Mouse (Mus musculus): ENCODE results near the gene Kcnj12. TPM values are rescaled to one million over a fixed set of nuclear protein-coding genes. Genes with fewer than 3 reads are reported as not detected.

The Kcnj12 gene
- polyA plus RNA-seq, 1 experiment, result 1.5 TPM

GRCm38 (mm10) chr11:61081624-61082023 is 59.3 kb downstream of the Kcnj12 start:
- TF ChIP-seq POLR2A (IDR thresholded peaks at IDR 0.05; ENCODE audit: insufficient read depth, low read length) (no peak), CTCF (IDR thresholded peaks at IDR 0.05; ENCODE audit: low read depth, low read length) (no peak), EP300 (IDR thresholded peaks at IDR 0.05; ENCODE audit: insufficient read depth, low read depth, low read length) (no peak)
- Histone ChIP-seq H3K4me3 (ENCODE audit: low read depth, low read length) (no peak overlapping the region), H3K27me3 (ENCODE audit: control insufficient read depth, insufficient read depth, low read length, poor library complexity, severe bottlenecking) (no peaks in the 10 kb centered on the region), H3K9ac (ENCODE audit: low read depth, poor library complexity, severe bottlenecking) (no peak overlapping the region), H3K36me3 (ENCODE audit: control insufficient read depth, insufficient read depth, low read length, poor library complexity, severe bottlenecking) (no peaks in the 10 kb centered on the region), H3K9me3 (replicated peaks; ENCODE audit: control insufficient read depth, insufficient read depth, low read length, poor library complexity, severe bottlenecking) (no peaks in the 10 kb centered on the region), H3K27ac (ENCODE audit: insufficient read depth, low read length) (no peak overlapping the region), H3K4me1 (ENCODE audit: control insufficient read depth, insufficient read depth, low read length) (no peaks in the 10 kb centered on the region)

- H3K9ac ChIP-seq (ENCODE audit: low read depth, poor library complexity, severe bottlenecking), result no peak overlapping the region
- H3K27ac ChIP-seq (ENCODE audit: insufficient read depth, low read length), result no peak overlapping the region
- no peaks in the 10 kb centered on the region for H3K36me3 ChIP-seq (ENCODE audit: control insufficient read depth, insufficient read depth, low read length, poor library complexity, severe bottlenecking)
- TF ChIP-seq CTCF (IDR thresholded peaks at IDR 0.05; ENCODE audit: low read depth, low read length), result no peak
- TF ChIP-seq POLR2A (IDR thresholded peaks at IDR 0.05; ENCODE audit: insufficient read depth, low read length), result no peak
- TF ChIP-seq EP300 (IDR thresholded peaks at IDR 0.05; ENCODE audit: insufficient read depth, low read depth, low read length), result no peak
- H3K4me1 ChIP-seq (ENCODE audit: control insufficient read depth, insufficient read depth, low read length), result no peaks in the 10 kb centered on the region
- no peak overlapping the region for H3K4me3 ChIP-seq (ENCODE audit: low read depth, low read length)
- H3K9me3 ChIP-seq (replicated peaks; ENCODE audit: control insufficient read depth, insufficient read depth, low read length, poor library complexity, severe bottlenecking), result no peaks in the 10 kb centered on the region
- H3K27me3 ChIP-seq (ENCODE audit: control insufficient read depth, insufficient read depth, low read length, poor library complexity, severe bottlenecking), result no peaks in the 10 kb centered on the region; the same call in 1 of the 2 replicates
These were observed 67.8 kb downstream of the Kcnj12 start for GRCm38 (mm10) chr11:61090195-61090594.

- Histone ChIP-seq H3K9me3 (replicated peaks; ENCODE audit: control insufficient read depth, insufficient read depth, low read length, poor library complexity, severe bottlenecking) (no peaks in the 10 kb centered on the region), H3K27me3 (ENCODE audit: control insufficient read depth, insufficient read depth, low read length, poor library complexity, severe bottlenecking) (no peaks in the 10 kb centered on the region; the same call in none of the 2 replicates), H3K36me3 (ENCODE audit: control insufficient read depth, insufficient read depth, low read length, poor library complexity, severe bottlenecking) (no peaks in the 10 kb centered on the region), H3K4me1 (ENCODE audit: control insufficient read depth, insufficient read depth, low read length) (no peaks in the 10 kb centered on the region), H3K27ac (ENCODE audit: insufficient read depth, low read length) (no peak overlapping the region), H3K4me3 (ENCODE audit: low read depth, low read length) (no peak overlapping the region), H3K9ac (ENCODE audit: low read depth, poor library complexity, severe bottlenecking) (no peak overlapping the region)
- TF ChIP-seq POLR2A (IDR thresholded peaks at IDR 0.05; ENCODE audit: insufficient read depth, low read length) (no peak), EP300 (IDR thresholded peaks at IDR 0.05; ENCODE audit: insufficient read depth, low read depth, low read length) (no peak), CTCF (IDR thresholded peaks at IDR 0.05; ENCODE audit: low read depth, low read length) (no peak)
These were observed 68.8 kb downstream of the Kcnj12 start for GRCm38 (mm10) chr11:61091192-61091591.

- no peaks in the 10 kb centered on the region for H3K36me3 ChIP-seq (ENCODE audit: control insufficient read depth, insufficient read depth, low read length, poor library complexity, severe bottlenecking)
- H3K27me3 ChIP-seq (ENCODE audit: control insufficient read depth, insufficient read depth, low read length, poor library complexity, severe bottlenecking), result no peaks in the 10 kb centered on the region; the same call in none of the 2 replicates
- no peak overlapping the region for H3K27ac ChIP-seq (ENCODE audit: insufficient read depth, low read length)
- TF ChIP-seq POLR2A (IDR thresholded peaks at IDR 0.05; ENCODE audit: insufficient read depth, low read length) (no peak), CTCF (IDR thresholded peaks at IDR 0.05; ENCODE audit: low read depth, low read length) (peak; percentile 61), EP300 (IDR thresholded peaks at IDR 0.05; ENCODE audit: insufficient read depth, low read depth, low read length) (no peak)
- no peak overlapping the region for H3K4me3 ChIP-seq (ENCODE audit: low read depth, low read length)
- H3K9me3 ChIP-seq (replicated peaks; ENCODE audit: control insufficient read depth, insufficient read depth, low read length, poor library complexity, severe bottlenecking), result no peaks in the 10 kb centered on the region
- H3K4me1 ChIP-seq (ENCODE audit: control insufficient read depth, insufficient read depth, low read length), result no peaks in the 10 kb centered on the region
- H3K9ac ChIP-seq (ENCODE audit: low read depth, poor library complexity, severe bottlenecking), result no peak overlapping the region
These were observed 69.4 kb downstream of the Kcnj12 start for GRCm38 (mm10) chr11:61091642-61092262.

GRCm38 (mm10) chr11:61098046-61098445 is 75.7 kb downstream of the Kcnj12 start:
- no peaks in the 10 kb centered on the region; the same call in 1 of the 2 replicates for H3K27me3 ChIP-seq (ENCODE audit: control insufficient read depth, insufficient read depth, low read length, poor library complexity, severe bottlenecking)
- H3K9me3 ChIP-seq (replicated peaks; ENCODE audit: control insufficient read depth, insufficient read depth, low read length, poor library complexity, severe bottlenecking), result no peaks in the 10 kb centered on the region
- peaks cover 3% of the 10 kb centered on the region for H3K4me1 ChIP-seq (ENCODE audit: control insufficient read depth, insufficient read depth, low read length)
- H3K27ac ChIP-seq (ENCODE audit: insufficient read depth, low read length), result no peak overlapping the region
- H3K36me3 ChIP-seq (ENCODE audit: control insufficient read depth, insufficient read depth, low read length, poor library complexity, severe bottlenecking), result no peaks in the 10 kb centered on the region
- no peak overlapping the region for H3K4me3 ChIP-seq (ENCODE audit: low read depth, low read length)
- TF ChIP-seq POLR2A (IDR thresholded peaks at IDR 0.05; ENCODE audit: insufficient read depth, low read length), result no peak
- TF ChIP-seq CTCF (IDR thresholded peaks at IDR 0.05; ENCODE audit: low read depth, low read length), result no peak
- no peak for TF ChIP-seq EP300 (IDR thresholded peaks at IDR 0.05; ENCODE audit: insufficient read depth, low read depth, low read length)
- H3K9ac ChIP-seq (ENCODE audit: low read depth, poor library complexity, severe bottlenecking), result no peak overlapping the region

All from ES-Bruce4 (cell line).